Mouse (Mus musculus): Measurements from ENCODE around the gene Atcay.
A peak's percentile ranks its signal among the peaks of the same experiment; 100 is the strongest.
"Not testable (repeated sequence)": the region's sequence is repeated elsewhere in the genome, so short reads cannot be mapped to it uniquely, and the experiment has no call there.

The Atcay gene

DNA sequence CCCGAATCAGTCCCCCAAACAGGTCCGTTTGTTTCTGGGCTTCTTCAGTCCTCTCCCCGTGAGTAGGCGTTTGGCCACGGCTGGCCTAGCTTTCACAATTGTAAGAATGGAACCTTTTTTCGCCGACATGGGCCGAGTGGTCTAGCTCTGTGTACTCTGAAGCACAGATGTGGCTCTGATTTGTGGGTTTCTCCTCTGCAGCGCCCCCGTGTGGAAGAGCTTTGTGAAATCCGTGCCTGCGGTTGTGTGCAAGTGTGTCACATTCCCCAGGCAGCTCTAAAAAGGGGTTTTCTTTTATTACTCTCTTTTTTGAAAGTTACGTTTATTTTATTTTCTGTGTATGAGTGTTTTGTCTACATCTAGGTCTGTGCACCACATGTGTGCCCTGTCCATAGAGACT is 10.2 kb upstream of the Atcay start:
- peak in 1 of 2 experiments; percentile 54 for DNase-seq

DNA sequence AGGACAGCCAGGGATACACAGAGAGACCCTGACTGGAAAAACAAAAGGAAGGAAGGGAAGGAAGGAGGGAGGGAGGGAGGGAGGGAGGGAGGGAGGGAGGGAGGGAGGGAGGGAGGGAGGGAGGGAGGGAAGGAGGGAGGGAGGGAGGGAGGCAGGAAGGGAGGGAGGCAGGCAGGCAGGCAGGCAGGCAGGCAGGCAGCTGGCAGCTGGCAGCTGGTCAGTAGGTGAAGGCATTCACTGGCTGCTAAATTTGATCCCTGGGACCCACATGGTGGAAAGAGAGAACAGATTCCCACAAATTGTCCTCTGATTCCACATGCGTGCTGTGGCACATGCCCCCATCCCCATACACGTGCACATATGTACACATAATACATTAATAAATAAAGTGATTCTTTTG is 8.0 kb upstream of the Atcay start:
- no peak for DNase-seq

DNA sequence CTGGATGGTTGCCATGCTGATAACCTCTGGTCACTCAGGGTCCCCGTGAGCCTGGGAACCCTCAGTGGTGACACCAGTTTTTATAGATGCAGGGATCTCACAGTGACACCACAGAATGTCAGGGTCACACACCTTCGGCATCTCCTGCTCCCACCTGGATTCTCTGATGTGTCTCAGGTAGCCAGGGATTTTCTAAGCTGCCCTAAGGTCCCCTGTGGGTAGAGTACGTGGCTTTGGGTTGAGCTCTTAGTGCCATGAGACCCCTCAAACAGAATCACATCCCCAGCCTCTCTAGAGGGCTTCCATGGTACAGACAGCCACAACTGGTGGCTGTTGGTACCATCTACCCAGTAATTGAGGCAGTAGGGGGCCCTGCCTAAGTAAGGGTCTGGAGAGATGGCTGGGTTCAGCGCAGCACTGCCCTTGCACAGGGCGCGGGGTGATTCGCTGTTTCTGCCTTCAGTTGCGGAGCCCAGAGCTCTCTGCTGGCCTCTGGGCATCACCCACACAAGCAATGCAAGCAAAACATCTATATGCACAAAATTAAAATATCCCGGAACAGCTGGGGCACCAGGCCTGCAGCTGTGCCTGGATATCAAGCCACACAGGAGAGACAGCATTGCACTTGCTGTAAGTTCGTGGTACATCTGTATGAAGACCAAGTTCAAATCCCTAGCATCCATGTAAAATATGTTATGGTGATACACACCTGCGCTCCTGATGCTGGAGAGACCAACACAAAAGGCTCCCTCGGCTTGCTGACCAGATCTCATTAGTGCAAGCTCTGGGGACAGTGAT is 6.0 kb upstream of the Atcay start:
- no peak for DNase-seq

DNA sequence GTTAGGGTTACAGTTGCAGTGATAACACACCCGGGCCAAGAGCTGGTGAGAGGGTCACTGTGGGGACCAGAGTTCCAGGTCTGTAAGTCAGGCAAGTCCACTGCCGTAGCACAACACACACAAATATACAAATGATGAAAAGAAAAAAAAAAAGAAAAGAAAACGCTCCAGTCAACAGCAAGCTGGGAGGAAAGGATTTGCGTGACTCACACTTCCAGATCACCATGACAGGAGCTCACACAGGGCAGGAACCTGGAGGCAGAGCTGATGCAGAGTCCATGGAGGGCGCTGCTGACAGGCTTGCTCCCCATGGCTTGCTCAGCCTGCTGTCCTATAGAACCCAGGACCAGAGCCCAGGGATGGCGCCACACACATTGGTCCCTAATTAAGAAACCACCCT is 3.6 kb upstream of the Atcay start:
- DNase-seq = no peak

DNA sequence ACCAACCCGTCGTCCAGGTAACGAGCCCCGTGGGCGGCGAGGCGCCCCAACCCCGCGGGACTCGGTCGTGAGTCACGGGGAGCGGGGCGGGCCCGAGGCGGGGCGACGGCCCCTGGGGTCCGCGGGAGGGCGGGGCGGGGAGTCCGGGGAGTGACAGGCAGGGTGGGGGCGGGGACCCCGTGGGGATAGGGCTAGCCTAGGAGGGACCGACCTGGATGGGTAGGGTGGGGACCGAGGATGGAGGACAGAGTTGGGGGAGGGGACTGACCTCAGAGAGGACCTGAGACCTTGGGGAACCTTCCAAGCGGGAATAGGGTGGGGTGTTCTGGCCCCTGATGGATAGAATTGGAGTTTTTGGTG is 2.6 kb upstream of the Atcay start:
- DNase-seq = no peak

DNA sequence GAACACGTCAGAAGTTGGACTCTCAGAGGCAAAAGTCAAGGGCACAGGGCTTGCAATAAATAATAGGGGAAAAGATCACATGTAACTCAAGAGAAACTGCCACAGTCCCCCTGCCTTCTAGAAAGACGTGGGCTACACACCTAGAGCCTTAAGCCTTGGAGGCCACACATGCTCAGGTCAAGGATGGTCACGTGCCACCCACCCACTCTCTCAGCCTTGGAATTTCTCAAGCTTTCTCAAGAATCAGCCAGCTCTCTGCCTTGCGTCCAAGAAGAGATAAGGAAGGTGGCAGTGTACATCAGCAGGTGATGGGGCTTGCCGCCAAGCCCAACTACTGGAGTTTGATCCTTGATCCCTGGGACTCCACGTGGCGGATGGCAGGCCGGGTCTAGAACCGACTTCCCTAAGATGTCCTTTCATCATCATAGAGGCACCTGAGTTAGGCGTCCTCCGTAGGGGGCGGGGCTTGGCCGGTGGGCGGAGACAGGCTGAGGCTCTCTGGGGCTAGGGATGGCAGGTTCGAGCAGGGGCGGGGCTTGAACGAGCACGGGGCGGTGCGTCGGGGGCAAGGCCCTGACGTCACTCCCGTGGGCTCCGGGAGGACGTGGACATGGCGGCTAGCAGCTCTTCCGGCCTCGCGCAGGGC is 2.1 kb upstream of the Atcay start, which contains the start of gene Zfr2:
Gene Zfr2 (plus strand): TSS at position 576 of the 646 bp plus-strand sequence.
- DNase-seq = peak; percentile 88 to 94

DNA sequence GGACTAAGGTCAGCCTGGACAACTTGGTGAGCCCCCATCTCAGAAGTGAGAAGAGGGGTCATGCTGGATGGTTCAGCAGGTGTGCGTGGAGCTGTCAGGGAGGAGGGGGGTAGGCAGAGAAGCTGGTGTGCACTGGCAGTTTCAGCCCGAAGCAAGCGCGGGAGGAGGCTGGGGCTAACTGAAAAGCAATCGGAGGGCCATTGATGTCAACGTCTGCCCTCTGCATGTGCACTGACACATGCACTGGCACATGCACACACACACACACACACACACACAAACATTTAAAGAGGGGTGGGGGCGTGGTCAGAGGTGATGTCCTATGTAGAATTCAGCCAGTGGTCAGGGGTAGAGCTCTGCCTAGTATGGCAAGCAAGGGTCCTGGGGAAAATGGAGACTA is 803 bp upstream of the Atcay start:
- no peak for DNase-seq

DNA sequence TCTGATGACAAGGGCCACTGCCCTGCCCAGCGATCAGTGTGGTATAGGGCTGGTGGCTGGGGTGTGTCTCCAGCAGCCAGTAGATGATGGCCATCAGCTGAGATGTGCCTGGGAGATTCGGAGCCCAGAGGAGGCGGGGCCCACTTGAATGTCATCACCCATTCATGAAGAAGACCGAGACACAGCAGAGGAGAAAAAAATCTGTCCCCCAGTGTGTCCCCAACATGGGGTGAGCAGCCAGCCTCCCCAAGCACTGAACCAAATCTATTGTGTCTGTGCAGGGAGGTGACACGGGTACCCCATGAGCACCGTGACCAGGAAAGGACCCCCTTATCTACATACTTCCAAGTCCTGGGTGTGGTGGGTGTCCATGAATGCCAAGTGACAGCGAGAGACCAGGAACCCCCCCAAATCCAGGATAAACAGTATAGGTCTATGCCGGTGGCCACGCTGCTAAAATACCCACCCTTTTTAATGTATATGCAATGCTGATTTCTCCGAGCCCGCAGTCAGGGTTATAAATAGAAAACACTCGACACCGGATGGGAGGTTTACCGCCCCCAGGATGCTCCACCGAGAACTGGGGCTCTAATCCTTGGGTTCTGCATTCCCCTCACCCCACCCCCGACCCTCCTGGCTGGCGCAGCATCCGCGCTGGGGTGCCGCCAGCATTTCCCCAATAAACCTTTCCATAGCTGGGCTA is 747 bp downstream of the Atcay start:
- no peak for DNase-seq

DNA sequence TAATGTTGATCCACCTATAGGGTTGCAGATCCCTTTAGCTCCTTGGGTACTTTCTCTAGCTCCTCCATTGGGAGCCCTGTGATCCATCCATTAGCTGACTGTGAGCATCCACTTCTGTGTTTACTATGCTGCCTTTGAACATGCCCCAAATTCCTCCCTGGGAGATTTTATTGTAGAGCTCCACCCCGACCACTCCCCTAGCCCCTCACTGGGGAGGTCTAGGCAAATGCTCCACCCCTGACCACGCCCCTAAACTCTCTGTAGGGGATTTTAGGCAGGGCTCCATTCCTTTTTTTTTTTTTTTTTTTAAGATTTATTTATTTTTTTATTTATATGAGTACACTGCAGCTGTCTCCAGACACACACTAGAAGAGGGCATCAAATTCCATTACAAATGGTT is 6.9 kb downstream of the Atcay start:
- not testable (repeated sequence) for DNase-seq

DNA sequence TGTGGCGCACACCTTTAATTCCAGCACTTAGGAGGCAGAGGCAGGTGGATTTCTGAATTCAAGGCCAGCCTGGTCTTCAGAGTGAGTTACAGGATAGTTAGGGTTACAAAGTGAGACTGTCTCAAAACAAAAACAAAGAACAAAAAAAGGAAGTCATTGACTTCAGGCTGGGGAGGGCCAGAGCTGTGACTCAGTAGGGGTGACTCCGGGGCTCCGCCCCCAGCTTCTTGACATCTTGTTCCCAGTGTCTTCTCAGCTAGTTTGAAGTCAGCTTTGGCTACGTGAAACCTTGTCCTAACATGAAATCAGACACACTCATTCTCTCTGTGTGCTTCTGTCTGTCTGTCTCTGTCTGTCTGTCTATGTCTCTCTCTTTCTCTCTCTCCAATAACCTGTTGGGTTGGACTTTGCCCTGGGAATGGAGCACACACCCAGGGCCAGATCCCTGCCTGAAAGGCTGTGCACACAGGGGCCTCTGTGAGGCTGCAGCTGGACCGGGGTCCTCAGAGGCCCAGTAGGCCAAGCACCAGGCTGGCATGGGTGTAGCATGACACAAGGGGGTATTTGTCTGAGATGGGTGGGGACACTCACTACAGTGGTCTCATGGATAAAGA is 9.1 kb downstream of the Atcay start:
- no peak for DNase-seq

DNA sequence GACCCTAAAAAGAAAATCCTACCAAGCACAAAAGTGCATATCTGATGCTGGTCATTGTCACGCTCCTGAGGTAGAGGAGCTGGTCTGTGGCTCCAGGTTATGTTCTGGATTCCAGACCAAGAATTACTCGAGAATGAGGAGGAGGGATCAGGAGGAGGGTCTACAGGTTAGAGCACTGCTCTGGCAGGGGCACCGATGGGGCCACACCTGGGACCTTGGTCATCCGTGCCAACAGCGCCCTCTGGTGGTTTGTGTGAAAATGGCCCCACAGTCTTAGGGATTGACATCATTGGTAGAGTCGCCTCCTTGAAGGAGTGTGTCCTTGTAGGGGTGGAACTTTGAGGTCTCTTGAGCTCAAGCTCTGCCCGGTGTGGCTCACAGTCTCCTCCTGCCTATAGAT is 12.7 kb downstream of the Atcay start:
- DNase-seq = peak; percentile 57 to 75

DNA sequence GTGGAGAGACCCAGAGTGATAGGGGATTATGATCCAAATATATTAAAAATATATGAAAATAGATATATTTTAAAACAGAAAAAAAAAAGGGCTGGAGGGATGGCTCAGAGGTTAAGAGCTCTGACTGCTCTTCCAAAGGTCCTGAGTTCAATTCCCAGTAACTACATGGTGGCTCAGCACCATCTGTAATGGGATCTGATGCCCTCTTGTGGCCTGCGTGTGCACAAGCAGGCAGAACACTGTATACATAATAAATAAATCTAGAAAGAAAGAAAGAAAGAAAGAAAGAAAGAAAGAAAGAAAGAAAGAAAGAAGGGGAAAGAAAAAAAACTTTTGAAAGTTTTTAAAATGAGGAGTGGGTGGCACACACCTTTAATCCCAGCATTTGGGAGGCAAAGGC is 13.4 kb downstream of the Atcay start:
- DNase-seq = not testable (repeated sequence)

DNA sequence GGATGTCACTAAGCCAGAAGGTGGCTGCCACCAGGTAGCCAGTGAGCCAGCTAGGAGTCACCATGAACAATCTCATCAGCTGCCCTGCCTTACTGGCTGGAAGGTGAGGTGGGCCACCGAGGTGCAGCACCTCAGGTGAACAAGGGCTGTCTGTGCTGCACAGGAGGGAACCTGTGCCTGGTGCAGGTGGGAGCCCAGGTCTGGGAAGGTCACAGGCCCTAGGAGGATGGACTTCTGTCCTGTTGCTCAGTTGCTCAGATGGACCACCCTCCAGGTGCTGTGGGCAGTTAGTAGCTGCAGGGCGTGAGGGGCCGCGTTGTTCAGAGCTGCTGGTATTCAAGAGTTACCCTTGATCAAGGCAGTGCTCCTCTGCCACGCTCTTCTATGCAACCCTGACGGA is 13.8 kb downstream of the Atcay start:
- no peak for DNase-seq

DNA sequence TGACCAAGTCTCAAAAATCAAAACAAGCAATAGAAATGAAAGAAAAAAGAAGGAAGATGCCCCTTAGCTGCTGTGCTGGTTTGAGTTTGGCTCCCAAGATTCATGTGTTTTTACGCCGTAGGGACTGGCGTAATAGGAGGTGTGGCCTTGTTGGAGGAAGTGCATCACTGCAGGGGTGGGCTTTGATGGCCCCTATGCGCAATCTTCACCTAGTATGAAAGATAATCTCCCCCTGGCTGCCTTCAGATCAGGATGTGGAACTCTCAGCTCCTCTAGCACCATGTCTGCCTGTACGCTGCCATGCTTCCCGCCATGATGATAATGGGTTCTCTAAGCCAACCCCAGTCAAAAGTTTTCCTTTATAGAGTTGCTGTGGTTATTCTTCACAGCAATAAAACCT is 14.4 kb downstream of the Atcay start:
- DNase-seq = no peak

DNA sequence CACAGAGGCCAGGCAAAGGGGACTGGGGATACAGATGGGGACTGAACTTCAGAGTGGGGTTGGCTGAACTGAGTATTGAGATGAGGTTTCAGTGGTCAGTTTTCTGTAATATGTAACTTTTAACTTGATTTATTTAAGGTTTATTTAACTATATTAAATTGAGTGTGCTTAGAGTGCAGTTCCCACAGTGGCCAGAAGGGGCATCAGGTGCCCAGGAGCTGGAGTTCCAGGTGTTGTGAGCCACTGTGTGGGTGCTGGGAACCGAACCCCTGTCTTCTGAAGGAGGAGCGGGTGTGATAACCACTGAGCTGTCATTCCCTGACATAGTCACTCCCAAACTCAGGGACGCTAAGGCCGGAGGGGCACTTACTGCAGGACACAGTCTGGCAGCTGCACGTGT is 20.5 kb downstream of the Atcay start:
- DNase-seq = no peak

DNA sequence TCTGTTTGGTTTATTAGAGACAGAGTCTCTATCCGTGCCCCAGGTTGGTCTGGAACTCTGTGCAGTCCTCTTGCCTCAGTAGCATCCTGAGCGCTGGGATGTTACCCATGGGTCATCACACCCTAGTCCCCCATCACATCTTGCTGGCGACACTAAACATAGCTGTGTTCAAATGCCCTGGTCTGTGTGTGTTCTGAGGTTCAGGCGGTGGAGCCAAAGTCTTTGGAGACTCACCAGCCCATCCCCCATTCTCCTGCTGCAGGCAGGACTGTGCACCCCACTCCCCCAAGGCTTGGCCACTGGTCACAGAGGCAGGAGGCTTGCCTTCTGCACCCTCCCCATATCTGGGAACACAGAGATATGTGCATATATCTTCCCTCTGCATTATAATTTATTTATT is 26.5 kb downstream of the Atcay start:
- no peak for DNase-seq

DNA sequence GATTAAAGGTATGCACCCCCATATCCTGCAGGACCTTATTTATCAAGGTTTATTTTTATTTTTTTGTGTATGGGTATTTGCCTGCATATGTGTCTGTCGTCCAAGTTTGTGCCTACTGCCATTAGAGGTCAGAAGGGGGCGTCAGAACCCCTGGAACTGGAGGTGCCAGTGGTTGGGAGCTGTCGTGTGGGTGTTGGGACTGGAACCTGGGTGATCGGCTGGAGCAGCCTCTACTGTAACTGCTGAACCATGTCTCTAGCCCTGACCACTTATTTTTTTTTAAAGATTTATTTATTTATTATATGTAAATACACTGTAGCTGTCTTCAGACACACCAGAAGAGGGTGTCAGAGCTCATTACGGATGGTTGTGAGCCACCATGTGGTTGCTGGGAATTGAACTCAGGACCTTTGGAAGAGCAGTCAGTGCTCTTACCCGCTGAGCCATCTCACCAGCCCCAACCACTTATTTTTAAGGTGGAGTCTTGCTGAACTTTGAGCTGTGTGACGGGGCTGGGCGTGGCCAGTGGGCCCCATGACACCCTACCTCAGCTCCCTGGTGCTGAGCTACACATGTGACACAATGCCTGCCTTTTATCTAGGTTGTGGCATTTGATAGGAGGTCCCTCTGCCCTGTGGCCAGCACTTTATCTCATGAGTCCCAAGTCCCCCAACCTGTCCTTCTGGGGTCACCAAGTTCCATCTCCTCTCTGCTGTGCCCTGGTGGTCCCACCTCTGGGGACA is 27.5 kb downstream of the Atcay start:
- DNase-seq = no peak

DNA sequence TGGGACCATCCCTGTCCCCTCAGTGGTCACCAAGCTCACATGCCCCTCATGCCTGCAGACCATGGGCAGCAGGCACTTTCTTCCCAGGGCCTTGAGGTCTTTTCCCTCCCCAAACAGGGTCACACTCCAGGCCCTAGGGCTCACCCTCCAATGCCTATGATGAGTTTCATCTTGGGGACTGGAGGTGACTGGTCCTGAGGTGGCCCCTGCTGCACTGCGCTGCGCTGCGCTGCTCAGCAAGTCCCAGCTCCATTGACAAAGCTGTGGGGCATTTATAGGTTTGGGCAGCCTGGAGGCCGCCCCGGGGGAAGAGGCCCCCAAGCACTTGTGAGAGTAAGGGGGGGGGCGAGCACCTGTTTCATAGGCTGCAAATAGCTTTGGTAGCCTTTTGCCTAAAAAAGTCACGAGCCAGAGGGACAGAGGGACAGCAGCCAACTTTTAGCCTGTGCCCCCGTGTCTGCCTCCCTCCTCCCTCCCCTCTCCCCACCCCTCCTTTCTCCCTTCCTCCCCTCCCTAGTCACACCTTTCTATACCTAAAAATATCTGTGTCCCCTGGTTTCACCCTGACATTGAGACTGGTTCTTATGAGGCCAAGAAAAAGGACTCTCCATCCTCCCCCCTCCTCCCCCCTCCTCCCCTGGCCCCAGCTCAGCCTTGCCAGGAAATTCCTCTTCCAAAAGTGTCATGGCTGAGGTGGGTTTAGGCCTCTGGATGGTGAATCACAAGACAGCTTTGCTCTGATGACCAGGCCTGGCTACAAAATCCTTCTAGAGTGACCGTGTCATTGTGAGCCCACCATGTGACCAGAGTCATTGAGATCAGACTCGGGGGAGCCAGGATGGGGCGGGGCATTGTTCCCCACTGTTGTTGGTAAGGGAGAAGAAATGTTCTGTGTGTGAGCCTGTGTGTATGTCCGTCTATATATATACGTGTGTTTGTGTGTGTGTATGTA is 28.6 kb downstream of the Atcay start, which contains the start of gene Nmrk2:
Gene Nmrk2 (minus strand): TSS at position 245 of the 952 bp plus-strand sequence.
- DNase-seq = no peak

DNA sequence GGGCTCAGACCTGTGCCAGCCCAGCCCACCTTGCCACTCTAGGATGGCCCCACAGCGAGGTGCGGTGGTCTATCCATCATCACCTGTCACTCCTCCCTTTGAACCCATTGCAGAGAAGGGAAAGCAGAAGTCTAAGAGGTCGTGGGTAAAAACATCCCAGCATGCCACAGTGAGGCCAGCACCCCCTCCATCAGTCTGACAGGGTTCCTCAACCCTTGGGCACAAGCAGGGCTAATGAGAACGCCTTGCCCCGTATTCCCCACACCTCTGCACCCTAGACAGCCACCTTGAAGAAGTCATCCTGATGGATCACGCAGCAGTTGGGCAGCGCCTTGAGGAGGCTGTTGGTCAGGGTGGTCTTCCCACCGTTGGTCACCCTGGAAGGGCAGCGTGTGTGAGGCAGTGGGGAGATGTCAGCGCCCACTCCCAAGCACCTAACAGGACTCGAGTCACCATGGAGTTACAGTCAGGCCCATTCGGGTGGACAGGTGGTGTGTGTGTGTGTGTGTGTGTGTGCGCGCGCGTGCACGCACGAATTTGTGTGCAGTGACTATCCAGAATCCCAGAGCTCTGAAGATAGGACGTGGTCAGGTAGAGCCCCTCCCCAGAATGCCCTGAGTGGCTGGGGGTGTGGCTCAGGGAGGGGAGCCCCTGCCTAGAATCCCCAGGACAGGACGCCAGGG is 29.9 kb downstream of the Atcay start:
- DNase-seq = no peak

DNA sequence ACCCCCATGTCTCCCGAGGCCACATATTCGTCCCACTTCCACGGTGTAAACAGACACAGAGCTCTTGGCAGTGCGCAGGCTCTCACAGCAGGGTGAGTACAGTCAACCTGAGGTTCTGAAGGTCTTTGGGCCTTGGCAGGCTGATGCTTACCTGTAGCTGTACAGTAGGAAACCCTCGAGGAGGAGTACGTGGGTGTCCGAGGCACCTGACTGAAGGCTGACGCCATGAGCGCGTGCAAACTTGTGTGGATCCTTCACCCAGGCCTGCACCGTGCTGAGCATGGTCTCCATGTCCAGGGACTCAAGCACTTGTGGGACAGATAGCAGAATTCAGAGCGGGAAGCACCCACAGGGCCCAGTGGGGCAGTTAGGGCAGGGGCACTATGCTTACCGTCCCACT is 30.5 kb downstream of the Atcay start:
- no peak for DNase-seq

DNA sequence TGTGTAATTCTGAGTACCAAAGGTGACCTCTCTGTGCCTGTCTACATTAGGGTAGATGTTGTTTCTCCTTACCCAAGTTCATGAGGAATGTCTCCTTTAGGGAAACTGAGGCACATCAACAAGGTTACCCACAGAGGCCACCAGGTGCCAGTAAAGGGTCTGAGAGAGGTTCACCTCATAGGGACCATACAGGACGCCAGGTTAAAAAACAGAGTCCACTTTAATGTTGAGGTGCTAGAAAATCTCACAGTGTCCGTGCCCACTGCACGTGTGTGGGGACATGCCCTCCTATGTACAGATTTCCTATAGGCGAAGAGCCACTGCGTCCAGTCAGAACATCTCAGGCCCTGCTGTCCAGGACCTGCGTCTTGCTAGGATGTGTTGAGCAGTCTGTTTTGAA is 31.6 kb downstream of the Atcay start:
- DNase-seq = no peak

Measured in spleen, adult 18-20 months (tissue).